Mouse (Mus musculus) adrenal gland, postnatal 10 days (tissue): ENCODE results near the gene Zcchc12. TPM values are rescaled to one million over a fixed set of nuclear protein-coding genes. Genes with fewer than 3 reads are reported as not detected.

ENCODE experiments used
- DNase-seq: peaks from one replicate; pipeline ENCODE4 v3.0.0; 2021; ENCODE audit warnings: mixed read lengths
- long read RNA-seq, 2 experiments: library from polyadenylated mRNA; stranded (forward); transcript quantifications; one replicate each; pipeline ENCODE4 v2.0.0; 2021
- total RNA-seq, 2 experiments: library from RNA; stranded (reverse); gene quantifications; 2 replicates each; pipeline ENCODE4 v1.2.3; 2021

Zcchc12 gene
- total RNA-seq = 1 to 10 TPM; 5.2 to 9.1 TPM
- long read RNA-seq, experiment 1, transcript Zcchc12-204 (5 exons, 2,181 nt) = major isoform, 5 of 22 reads
- long read RNA-seq, experiment 1, partial matches to known transcripts = 2 of 22 reads
- long read RNA-seq, experiment 1, other reads (novel, unspliced or antisense) = 12 of 22 reads
- long read RNA-seq, experiment 2, partial matches to known transcripts = 0 of 6 reads
- long read RNA-seq, experiment 2, other reads (novel, unspliced or antisense) = 5 of 6 reads

GRCm38 (mm10) chrX:36195736-36196525 is at the start of gene Zcchc12:
Gene Zcchc12 (plus strand): TSS chrX:36195904.
- DNase-seq = peak; percentile 16

GRCm38 (mm10) chrX:36146746-36147145 is 49.0 kb upstream of the Zcchc12 start:
- DNase-seq = no peak

- DNase-seq = no peak
Observed at GRCm38 (mm10) chrX:36150100-36150499, 45.6 kb upstream of the Zcchc12 start.

DNA sequence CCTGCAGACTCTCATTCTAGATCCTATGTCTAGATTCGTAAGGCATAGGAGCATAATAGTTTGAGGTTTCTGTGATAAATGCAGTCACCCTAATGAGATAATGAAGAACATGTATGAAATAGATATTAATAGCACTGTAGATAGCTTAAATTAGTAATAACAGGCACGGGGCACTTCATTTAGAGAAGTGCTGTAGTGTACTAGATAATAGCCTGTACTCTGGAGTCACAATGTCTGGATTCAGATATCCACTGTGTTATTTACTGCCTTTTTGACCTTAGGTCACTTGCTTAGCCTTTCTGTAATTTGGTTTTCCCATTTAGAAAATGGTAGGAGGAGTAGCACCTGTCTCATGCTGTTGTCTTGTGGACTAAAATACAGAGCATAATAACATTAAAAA is 39.0 kb upstream of the Zcchc12 start:
- DNase-seq = no peak

- DNase-seq = peak; percentile 5
Observed at GRCm38 (mm10) chrX:36161567-36161966, 34.1 kb upstream of the Zcchc12 start.

DNA sequence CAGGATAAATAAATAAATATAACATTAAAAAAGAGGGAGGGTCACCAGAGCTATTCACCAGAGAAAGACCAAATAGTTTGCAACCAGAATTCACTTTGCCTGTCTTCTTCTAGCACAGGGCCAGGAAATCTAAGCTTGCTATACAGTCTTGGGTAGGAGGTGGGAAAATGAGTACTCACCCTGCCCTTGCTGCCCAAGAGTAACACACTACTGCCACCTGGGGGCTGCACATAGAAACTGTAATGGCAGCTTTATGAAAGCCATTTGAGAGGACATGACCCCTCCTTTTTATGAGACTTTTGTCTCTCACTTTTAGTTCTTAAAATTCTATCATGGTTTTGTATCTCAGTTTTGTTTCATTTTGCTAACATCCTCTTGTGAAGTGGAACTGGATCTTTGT is 12.1 kb upstream of the Zcchc12 start:
- DNase-seq = peak; percentile 66

GRCm38 (mm10) chrX:36186036-36186435 is 9.7 kb upstream of the Zcchc12 start:
- no peak for DNase-seq

- DNase-seq = no peak
Observed at GRCm38 (mm10) chrX:36186443-36186842, 9.3 kb upstream of the Zcchc12 start.

GRCm38 (mm10) chrX:36193951-36194350 is 1.8 kb upstream of the Zcchc12 start:
- DNase-seq = no peak

DNA sequence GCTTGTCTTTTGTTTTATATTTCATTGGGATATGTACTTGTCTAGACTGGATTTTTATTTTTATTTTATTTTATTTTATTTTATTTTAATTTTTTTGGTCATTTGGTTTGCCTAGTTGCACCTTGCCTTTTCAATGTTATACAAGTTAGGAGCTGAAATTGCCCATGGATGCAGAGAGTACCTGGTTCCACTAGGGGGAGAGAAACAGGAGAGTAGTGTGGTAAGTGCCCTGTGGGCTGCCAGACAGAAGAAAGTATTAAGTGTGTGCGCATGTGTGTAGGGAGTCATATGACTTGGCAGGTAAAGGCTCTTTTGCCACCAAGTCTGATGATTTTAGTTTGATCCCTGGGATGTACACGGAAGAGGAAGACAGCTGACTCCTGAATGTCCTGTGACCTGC is 13.8 kb downstream of the Zcchc12 start:
- DNase-seq = no peak

GRCm38 (mm10) chrX:36211216-36211615 is 15.5 kb downstream of the Zcchc12 start:
- DNase-seq = no peak

GRCm38 (mm10) chrX:36221366-36221765 is 25.7 kb downstream of the Zcchc12 start:
- DNase-seq = no peak

GRCm38 (mm10) chrX:36225777-36226176 is 30.1 kb downstream of the Zcchc12 start:
- DNase-seq = peak; percentile 84

DNA sequence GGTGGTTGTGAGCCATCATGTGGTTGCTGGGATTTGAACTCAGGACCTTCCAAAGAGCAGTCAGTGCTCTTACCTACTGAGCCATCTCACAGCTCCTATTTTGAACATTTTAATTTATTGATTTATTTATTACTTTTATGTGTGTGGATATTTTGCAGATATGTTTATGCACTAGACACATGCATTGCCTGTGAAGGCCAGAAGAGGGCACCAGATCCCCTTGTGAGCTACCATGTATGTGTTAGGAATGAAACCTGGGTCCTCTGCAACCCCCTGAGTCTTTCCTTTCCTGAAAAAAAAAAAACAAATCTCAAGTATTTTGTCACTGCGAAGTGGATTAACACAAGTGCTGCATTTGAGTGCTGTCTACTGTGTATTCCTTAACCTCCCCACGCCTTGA is 30.9 kb downstream of the Zcchc12 start:
- peak; percentile 45 for DNase-seq

- DNase-seq = peak; percentile 10
Observed at GRCm38 (mm10) chrX:36228861-36229260, 33.2 kb downstream of the Zcchc12 start.

GRCm38 (mm10) chrX:36229273-36229672 is 33.6 kb downstream of the Zcchc12 start:
- DNase-seq = no peak

DNA sequence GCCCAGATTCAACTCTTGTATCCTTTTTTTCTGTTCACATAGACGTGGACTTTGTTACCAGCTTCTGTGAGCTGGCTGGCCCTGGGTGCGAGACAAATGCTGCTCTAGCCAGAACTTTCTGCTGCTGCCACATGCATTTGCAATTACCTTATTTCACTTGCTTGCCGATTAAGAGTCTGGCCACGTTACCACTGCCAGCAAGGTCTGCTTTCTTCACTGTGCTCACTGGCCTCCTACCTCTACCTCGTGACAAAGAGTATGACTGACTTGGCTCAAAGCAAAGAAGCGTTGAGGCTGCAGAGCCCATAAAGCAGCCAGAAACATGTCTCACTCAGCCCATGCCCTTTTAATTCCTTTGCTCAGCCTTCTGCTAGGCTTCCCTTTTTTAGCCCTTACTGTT is 39.9 kb downstream of the Zcchc12 start:
- no peak for DNase-seq

Other genes with a start within 250 kb of the Zcchc12 start
- gene Il13ra1, start 83.8 kb upstream of the Zcchc12 start, total RNA-seq = 1 to 10 TPM; 8.2 to 9.8 TPM
- 1 to 10 TPM; 4.9 to 5.8 TPM for gene Lonrf3, start 132.4 kb downstream of the Zcchc12 start, total RNA-seq
- not detected for gene Gm6268, start 205.4 kb downstream of the Zcchc12 start, total RNA-seq